Mouse (Mus musculus) lung, adult 2 months (tissue): ENCODE results near the gene Psmd9.

Experiments
- CTCF ChIP-seq: fragments of 200-500 bp; IDR thresholded peaks from 2 replicates; pipeline ENCODE4 v1.5.1; 2011; ENCODE audit warnings: mild to moderate bottlenecking, low read length, control low read depth; ENCODE audit not compliant: insufficient read depth
- POLR2A ChIP-seq: fragments of 200-500 bp; IDR thresholded peaks from 2 replicates; pipeline ENCODE4 v1.6.1; 2011; ENCODE audit warnings: low read depth, mild to moderate bottlenecking, control low read depth, low read length, borderline replicate concordance; ENCODE audit errors: extremely low read depth

GRCm38 (mm10) chr5:123159446-123159845 lies 9.8 kb upstream of the Psmd9 start:
- TF ChIP-seq CTCF (no peak), POLR2A (no peak)
